33 mouse cellular contexts compared by ENCODE assay signal in the genomic region with DNA sequence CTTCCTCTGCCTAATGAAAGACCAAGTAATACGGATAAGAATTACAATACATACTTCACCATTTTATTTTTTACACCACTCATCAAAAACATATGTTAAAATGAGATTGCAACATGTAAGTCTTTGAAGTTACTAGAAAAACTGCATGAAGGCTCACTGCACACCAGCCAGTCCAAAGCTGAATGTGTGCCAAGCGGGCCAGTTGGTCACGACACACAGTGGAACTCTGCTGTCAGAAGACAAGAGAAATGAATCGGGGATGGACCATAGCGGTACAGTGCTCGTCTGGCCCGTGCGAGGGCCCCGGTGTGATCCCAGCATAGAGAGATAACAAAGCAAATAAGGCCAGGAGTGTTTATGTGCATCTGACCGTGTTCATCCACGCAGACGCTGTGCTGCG. TPM values are rescaled to one million over a fixed set of nuclear protein-coding genes. Genes with fewer than 3 reads are reported as not detected.
A peak's percentile ranks its signal among the peaks of the same experiment; 100 is the strongest.
DNase-seq lines count a peak whose midpoint lies in the region; ATAC-seq and TF ChIP-seq lines count a peak whose summit lies in the region.
"Had no signal": no experiment of that assay in that cellular context is flagged by ENCODE, and none has a peak within 500 bp of the region (broad histone marks: within the 10 kb centered on the region; RNA-seq: fewer than 3 reads in every experiment).

No protein-coding gene starts in this region.

- intact Hi-C loops in left cerebral cortex, postnatal 14 days (cut with DNase I) = no loop called here

- peak; percentile 17 for DNase-seq in adrenal gland, postnatal 14 days
- no peak for DNase-seq in adrenal gland, postnatal 4 days (ENCODE audit: low spot score in 2 of 2)
- DNase-seq in left cerebral cortex, adult 18-20 months (ENCODE audit: low spot score in 2 of 2) = peak; percentile 21 to 23
- DNase-seq in left cerebral cortex, postnatal 14 days (ENCODE audit: low spot score in 2 of 2) = no peak
- peak; percentile 42 to 47 for DNase-seq in cerebellum, adult 2 months
- peak; percentile 28 to 41 for DNase-seq in cerebellum, postnatal 36 days
- no peak for DNase-seq in B cell, adult 2 months
- DNase-seq: gastrocnemius, postnatal 36 days; heart, postnatal 36 days; kidney, adult 2 months; liver, embryonic 13.5 days; lung, adult 2 months; lung, postnatal 36 days; retina, postnatal 1 day; right cerebral cortex, postnatal 25 days; spleen, adult 18-20 months had no signal

- no peak overlapping the region for H3K4me2 ChIP-seq in forebrain, embryonic 16.5 days (ENCODE audit: low read length)
- H3K4me2 ChIP-seq: embryonic facial prominence, embryonic 15.5 days; forebrain, embryonic 15.5 days; heart, embryonic 15.5 days; hindbrain, embryonic 13.5 days; liver, embryonic 13.5 days; midbrain, embryonic 15.5 days; neural tube, embryonic 13.5 days had no signal

- H3K4me1 ChIP-seq in cerebellum, adult 2 months (ENCODE audit: control insufficient read depth, insufficient read depth, low read length) = no peaks in the 10 kb centered on the region
- no peaks in the 10 kb centered on the region for H3K4me1 ChIP-seq in forebrain, embryonic 16.5 days (replicated peaks; ENCODE audit: control insufficient read depth, insufficient read depth, low read length)
- H3K4me1 ChIP-seq: embryonic facial prominence, embryonic 15.5 days; forebrain, embryonic 15.5 days; hindbrain, embryonic 13.5 days; midbrain, embryonic 15.5 days; neural tube, embryonic 13.5 days had no signal

- no peak for TF ChIP-seq CTCF in cerebellum, adult 2 months (IDR thresholded peaks at IDR 0.05; ENCODE audit: borderline replicate concordance, insufficient read depth, low read depth, low read length)

- no peak for ATAC-seq in forebrain, embryonic 16.5 days
- ATAC-seq: CD4-positive, CD25-positive, alpha-beta regulatory T cell, adult 4 months; forebrain, embryonic 15.5 days; midbrain, embryonic 15.5 days had no signal

- H3K27me3 ChIP-seq in cerebellum, adult 2 months (ENCODE audit: control insufficient read depth, insufficient read depth, low read length) = no peaks in the 10 kb centered on the region
- H3K27me3 ChIP-seq in forebrain, embryonic 16.5 days (replicated peaks; ENCODE audit: control insufficient read depth, insufficient read depth, low read length) = no peaks in the 10 kb centered on the region
- H3K27me3 ChIP-seq: embryonic facial prominence, embryonic 15.5 days; forebrain, embryonic 15.5 days; heart, embryonic 15.5 days; hindbrain, embryonic 13.5 days; liver, embryonic 13.5 days; megakaryocyte, embryonic 14.5 days; midbrain, embryonic 15.5 days; neural tube, embryonic 13.5 days had no signal

- peaks cover 55% of the 10 kb centered on the region for H3K36me3 ChIP-seq in forebrain, embryonic 16.5 days (ENCODE audit: control insufficient read depth, insufficient read depth)

- 39% methylated on average over 13 of the region's 13 CpGs for WGBS in cerebellum, adult 2 months
- 92% methylated on average over 13 of the region's 13 CpGs for WGBS in forebrain, embryonic 16.5 days

- H3K9ac ChIP-seq in forebrain, embryonic 16.5 days (replicated peaks; ENCODE audit: low read depth, low read length) = no peak overlapping the region
- H3K9ac ChIP-seq: embryonic facial prominence, embryonic 15.5 days; forebrain, embryonic 15.5 days; heart, embryonic 15.5 days; hindbrain, embryonic 13.5 days; liver, embryonic 13.5 days; midbrain, embryonic 15.5 days; neural tube, embryonic 13.5 days had no signal

- TF ChIP-seq POLR2A in cerebellum, adult 2 months (IDR thresholded peaks at IDR 0.05; ENCODE audit: borderline replicate concordance, insufficient read depth, low read length) = no peak

- H3K27ac ChIP-seq in cerebellum, adult 2 months (ENCODE audit: insufficient read depth, low read length) = no peak overlapping the region
- no peak overlapping the region for H3K27ac ChIP-seq in forebrain, embryonic 16.5 days (ENCODE audit: low read length)
- H3K27ac ChIP-seq: embryonic facial prominence, embryonic 15.5 days; forebrain, embryonic 15.5 days; heart, embryonic 15.5 days; hindbrain, embryonic 13.5 days; kidney, postnatal 0 days; liver, embryonic 13.5 days; midbrain, embryonic 15.5 days; neural tube, embryonic 13.5 days had no signal

- H3K9me3 ChIP-seq in forebrain, embryonic 16.5 days (ENCODE audit: control insufficient read depth, low read length) = no peaks in the 10 kb centered on the region
- H3K9me3 ChIP-seq: embryonic facial prominence, embryonic 15.5 days; forebrain, embryonic 15.5 days; heart, embryonic 15.5 days; hindbrain, embryonic 13.5 days; liver, embryonic 13.5 days; megakaryocyte, embryonic 14.5 days; midbrain, embryonic 15.5 days; neural tube, embryonic 13.5 days had no signal

- no peak overlapping the region for H3K4me3 ChIP-seq in cerebellum, adult 2 months (replicated peaks; ENCODE audit: insufficient read depth, low read depth, low read length)
- H3K4me3 ChIP-seq in forebrain, embryonic 16.5 days (replicated peaks; ENCODE audit: low read length) = no peak overlapping the region
- H3K4me3 ChIP-seq: embryonic facial prominence, embryonic 15.5 days; forebrain, embryonic 15.5 days; heart, embryonic 15.5 days; hindbrain, embryonic 13.5 days; liver, embryonic 13.5 days; megakaryocyte, embryonic 14.5 days; midbrain, embryonic 15.5 days; myocyte; neural tube, embryonic 13.5 days had no signal

RNA-seq across cellular contexts. Expression of a gene that starts 47.2 kb away (rescaled TPM):
- 73.5 and 76.3 TPM in 2 replicates for total RNA-seq in adrenal gland, postnatal 14 days (2021)
- total RNA-seq in adrenal gland, postnatal 4 days (2021) = 10 to 100 TPM; 73.2 to 75.1 TPM
- total RNA-seq in left cerebral cortex, adult 18-20 months (2021) = 10 to 100 TPM; 54.7 to 55.3 TPM
- 10 to 100 TPM; 50.5 to 53.5 TPM for total RNA-seq in left cerebral cortex, postnatal 14 days (2021)
- polyA plus RNA-seq in cerebellum, adult 2 months (2012; rRNA removed) = 38.5 and 43.3 TPM in 2 replicates
- polyA plus RNA-seq in forebrain, embryonic 16.5 days (2015; fragmentation: Nextera tagmentation; extraction: Ambion mirVana) = 16.0 and 16.9 TPM in 2 replicates

RNA-seq across cellular contexts. Expression of a gene that starts 52.9 kb away (rescaled TPM):
- not detected in 2 replicates for total RNA-seq in adrenal gland, postnatal 14 days (2021)
- not detected for total RNA-seq in adrenal gland, postnatal 4 days (2021)
- not detected for total RNA-seq in left cerebral cortex, adult 18-20 months (2021)
- total RNA-seq in left cerebral cortex, postnatal 14 days (2021) = not detected
- not detected in 2 replicates for polyA plus RNA-seq in cerebellum, adult 2 months (2012; rRNA removed)
- not detected in 2 replicates for polyA plus RNA-seq in forebrain, embryonic 16.5 days (2015; fragmentation: Nextera tagmentation; extraction: Ambion mirVana)
- total RNA-seq: adrenal gland, adult 18-20 months; gastrocnemius, postnatal 36 days; heart, adult 8-10 months; heart, postnatal 36 days; layer of hippocampus, postnatal 25 days; left cerebral cortex, postnatal 25 days had no signal
- polyA plus RNA-seq: CD4-positive, CD25-positive, alpha-beta regulatory T cell, adult 4 months; embryonic facial prominence, embryonic 15.5 days; forebrain, embryonic 15.5 days; heart, embryonic 15.5 days; hindbrain, embryonic 13.5 days; kidney, adult 2 months; limb, embryonic 14.5 days; liver, embryonic 13.5 days; lung, adult 2 months; midbrain, embryonic 15.5 days; myocyte; neural tube, embryonic 13.5 days; urinary bladder, adult 2 months had no signal

Comparison
In these comparisons a context has a peak if more than half of its experiments do, and no peak if none do; other contexts are left out.
1. DNase-seq: peak in adrenal gland, postnatal 14 days (single experiment), left cerebral cortex, adult 18-20 months (2 of 2), cerebellum, adult 2 months (2 of 2) and cerebellum, postnatal 36 days (2 of 2); none in adrenal gland, postnatal 4 days (0 of 2), left cerebral cortex, postnatal 14 days (0 of 2) and B cell, adult 2 months (0 of 2).